In the genomic region with DNA sequence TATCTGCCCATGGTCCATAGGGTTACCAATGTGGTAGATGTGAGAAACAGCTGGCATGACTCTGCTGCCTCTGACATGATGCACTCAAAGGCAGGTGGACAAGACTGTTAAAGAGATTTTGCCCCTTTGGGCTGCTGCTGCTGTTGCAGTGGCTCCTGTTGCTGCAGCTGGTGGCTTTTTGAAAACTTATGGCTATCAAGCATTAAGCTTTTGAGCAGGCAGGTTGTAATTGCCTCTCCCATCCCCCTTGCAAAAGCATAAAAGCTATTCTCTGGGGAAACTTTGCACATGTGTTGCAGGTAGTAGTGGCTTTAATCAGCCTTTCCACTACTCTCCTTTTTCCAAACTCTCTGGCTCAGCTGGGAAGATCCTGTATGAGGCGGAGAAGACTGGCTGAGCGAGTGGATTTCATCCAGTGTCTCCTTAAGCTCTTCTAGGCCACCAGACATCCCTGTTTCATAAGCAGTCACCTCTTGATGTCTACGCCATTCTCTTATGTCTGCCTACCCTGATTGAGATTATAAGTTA, we compare ENCODE assay signal across 16 mouse cellular contexts.
"Had no signal": no experiment of that assay in that cellular context is flagged by ENCODE, and none has a peak within 500 bp of the region (broad histone marks: within the 10 kb centered on the region; RNA-seq: fewer than 3 reads in every experiment).

No protein-coding gene starts in this region.

- H3K27ac ChIP-seq: liver, embryonic 15.5 days; midbrain, embryonic 10.5 days; neural tube, embryonic 13.5 days had no signal

- H3K27me3 ChIP-seq: liver, embryonic 15.5 days; neural tube, embryonic 13.5 days had no signal

- H3K9me3 ChIP-seq: liver, embryonic 15.5 days; midbrain, embryonic 10.5 days; neural tube, embryonic 13.5 days had no signal

- H3K9ac ChIP-seq: liver, embryonic 15.5 days; neural tube, embryonic 13.5 days had no signal

- H3K4me3 ChIP-seq: liver, embryonic 15.5 days; midbrain, embryonic 10.5 days; myocyte; neural tube, embryonic 13.5 days had no signal

- H3K4me2 ChIP-seq: liver, embryonic 11.5 days; liver, embryonic 15.5 days; neural tube, embryonic 13.5 days had no signal

- DNase-seq: kidney, adult 11 months; kidney, adult 9 months; kidney, postnatal 14 days; left cerebral cortex, postnatal 4 days; lung, adult 2 months; lung, postnatal 36 days; midbrain, embryonic 14.5 days; right cerebral cortex, adult 18-20 months; right cerebral cortex, postnatal 25 days; thymus, postnatal 36 days had no signal

- ATAC-seq: lung, postnatal 0 days had no signal

- H3K36me3 ChIP-seq: liver, embryonic 15.5 days; midbrain, embryonic 10.5 days; neural tube, embryonic 13.5 days had no signal

- H3K4me1 ChIP-seq: liver, embryonic 15.5 days; midbrain, embryonic 10.5 days had no signal
